Mouse (Mus musculus) granulocyte monocyte progenitor cell, adult 5-6 weeks (primary cell): ENCODE measurements around the gene Strn4. TPM values are rescaled to one million over a fixed set of nuclear protein-coding genes. Genes with fewer than 3 reads are reported as not detected.
A peak's percentile ranks its signal among the peaks of the same experiment; 100 is the strongest.

Experiments used
- ATAC-seq: replicated peaks from 2 replicates; pipeline ENCODE4 v1.8.0; 2016; ENCODE audit warnings: mild to moderate bottlenecking, moderate TSS enrichment, inconsistent platforms; ENCODE audit not compliant: poor library complexity, severe bottlenecking
- total RNA-seq, 2 experiments: library from RNA; stranded (forward) in 1 of 2; stranded (reverse) in 1 of 2; fragments of 200-712, 200-1000 nt in 1 of 2; fragments of >200 nt in 1 of 2; fragmentation: Nextera tagmentation in 1 of 2; gene quantifications; 2 replicates each; pipeline ENCODE4 v1.2.3; 2014 to 2017

The Strn4 gene
- total RNA-seq (2014; fragmentation: Nextera tagmentation) (36.8 and 50.4 TPM in 2 replicates), total RNA-seq (2017) (47.0 and 63.5 TPM in 2 replicates)

DNA sequence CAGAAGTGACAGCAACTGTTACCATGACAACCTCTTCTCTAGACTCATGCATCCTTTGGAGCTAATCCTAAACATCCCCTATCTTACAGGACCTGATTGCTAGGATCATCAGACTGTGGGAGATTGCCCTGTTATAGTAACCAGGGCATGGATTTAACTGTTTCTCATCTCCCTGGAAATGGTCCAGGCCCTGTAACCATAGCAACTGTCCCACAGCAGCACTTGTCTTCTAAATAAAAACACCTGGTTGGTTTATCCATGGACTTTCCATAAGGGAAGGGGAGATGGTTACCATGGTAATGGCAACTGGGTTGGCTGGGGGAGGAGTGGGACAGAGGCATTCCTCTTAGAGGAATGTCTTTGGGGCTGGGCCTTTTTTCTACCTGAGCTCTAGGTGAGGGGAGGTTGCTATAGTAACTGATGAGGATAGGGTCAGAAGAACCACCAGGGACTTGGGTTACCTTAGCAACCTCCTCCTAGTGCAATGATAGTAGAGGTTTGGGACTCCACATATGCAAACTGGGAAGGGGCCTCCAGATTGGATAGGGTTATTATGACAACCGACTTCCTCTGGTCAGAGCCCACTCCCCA lies at the start of gene Strn4:
TSS of gene Strn4 (plus strand) at position 539 of the 591 bp plus-strand sequence.
- no peak for ATAC-seq

GRCm38 (mm10) chr7:16766443-16766842 lies 49.2 kb upstream of the Strn4 start:
- ATAC-seq = no peak

GRCm38 (mm10) chr7:16775888-16776287 lies 39.8 kb upstream of the Strn4 start:
- no peak for ATAC-seq

GRCm38 (mm10) chr7:16780076-16780475 lies 35.6 kb upstream of the Strn4 start:
- no peak for ATAC-seq

- peak; percentile 81 for ATAC-seq
Observed at GRCm38 (mm10) chr7:16780825-16781554, 34.7 kb upstream of the Strn4 start, which contains the start of gene Slc1a5. Gene Slc1a5 (plus strand): TSS chr7:16781340.

- ATAC-seq = no peak
Observed at GRCm38 (mm10) chr7:16781555-16781815, 34.2 kb upstream of the Strn4 start.

DNA sequence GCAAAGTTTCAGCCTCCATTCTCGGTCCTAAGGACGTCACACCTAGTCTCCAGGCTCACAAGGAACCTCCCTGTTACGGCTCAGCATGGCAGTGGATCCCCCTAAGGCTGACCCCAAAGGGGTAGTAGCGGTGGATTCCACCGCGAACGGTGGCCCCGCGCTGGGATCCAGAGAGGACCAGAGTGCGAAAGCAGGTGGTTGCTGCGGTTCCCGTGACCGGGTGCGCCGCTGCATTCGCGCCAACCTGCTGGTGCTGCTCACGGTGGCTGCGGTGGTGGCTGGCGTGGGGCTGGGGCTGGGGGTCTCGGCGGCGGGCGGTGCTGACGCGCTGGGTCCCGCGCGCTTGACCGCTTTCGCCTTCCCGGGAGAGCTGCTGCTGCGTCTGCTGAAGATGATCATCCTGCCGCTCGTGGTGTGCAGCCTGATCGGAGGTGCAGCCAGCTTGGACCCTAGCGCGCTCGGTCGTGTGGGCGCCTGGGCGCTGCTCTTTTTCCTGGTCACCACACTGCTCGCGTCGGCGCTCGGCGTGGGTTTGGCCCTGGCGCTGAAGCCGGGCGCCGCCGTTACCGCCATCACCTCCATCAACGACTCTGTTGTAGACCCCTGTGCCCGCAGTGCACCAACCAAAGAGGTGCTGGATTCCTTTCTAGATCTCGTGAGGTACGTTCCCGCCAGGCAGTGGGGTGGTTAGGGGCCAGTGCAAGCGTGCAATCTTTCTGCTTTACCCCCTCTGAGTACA lies 33.7 kb upstream of the Strn4 start:
- ATAC-seq = peak; percentile 5

GRCm38 (mm10) chr7:16782555-16783125 lies 33.0 kb upstream of the Strn4 start:
- ATAC-seq = peak; percentile 18

DNA sequence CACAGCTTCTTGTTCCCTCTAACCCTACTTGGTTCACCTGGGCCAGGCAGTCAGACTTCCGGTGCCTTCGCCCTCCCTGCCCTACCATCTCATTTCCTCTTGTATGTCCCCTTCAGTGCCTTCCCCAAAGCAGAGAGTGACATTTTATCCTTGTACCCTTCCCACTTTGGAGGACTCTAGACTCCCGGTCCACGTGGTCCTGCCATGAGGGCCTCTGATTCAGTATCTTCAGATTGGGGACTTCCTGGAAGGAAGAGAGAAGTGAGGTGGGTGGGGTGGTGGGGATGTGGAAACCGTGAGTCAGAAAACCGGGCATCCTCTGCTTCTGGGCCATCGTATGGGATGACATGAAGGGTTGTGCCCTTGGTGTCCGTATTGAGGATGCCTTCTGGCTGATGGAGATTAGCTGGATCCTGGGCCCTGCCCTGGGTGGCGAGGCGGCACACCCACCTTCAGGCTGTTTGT lies 32.4 kb upstream of the Strn4 start:
- peak; percentile 49 for ATAC-seq

DNA sequence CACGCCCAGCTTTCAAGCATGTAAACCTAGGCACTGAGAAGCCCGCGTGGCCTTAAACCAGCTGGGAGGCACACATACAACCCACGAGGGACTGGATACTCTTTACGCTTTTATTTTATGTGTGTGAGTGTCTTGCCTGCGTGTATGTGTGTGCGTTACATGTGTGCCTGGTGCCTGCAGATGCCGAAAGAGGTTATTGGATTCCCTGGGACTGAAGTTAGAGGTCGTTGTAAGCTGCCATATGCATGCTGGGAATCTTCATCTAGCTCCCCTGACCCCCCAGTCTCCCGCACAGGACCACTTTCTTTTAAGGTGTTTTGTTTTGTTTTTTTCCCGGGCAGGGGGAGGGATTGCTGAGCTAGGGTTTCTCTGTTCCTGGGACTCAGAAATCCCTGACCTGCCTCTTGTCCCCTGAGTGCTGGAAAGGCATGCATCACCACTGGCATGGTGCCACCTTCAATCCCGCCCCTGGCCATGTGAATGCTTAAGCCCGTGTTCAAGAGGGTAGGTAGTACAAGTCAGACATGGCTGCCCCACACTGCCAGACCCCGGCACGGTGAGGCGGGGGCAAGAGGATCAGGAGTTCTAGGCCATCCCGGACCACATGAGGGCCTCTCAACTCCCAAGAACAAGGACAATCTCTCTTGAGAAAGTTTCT lies 31.8 kb upstream of the Strn4 start:
- no peak for ATAC-seq

GRCm38 (mm10) chr7:16784498-16784976 lies 31.2 kb upstream of the Strn4 start:
- 0 out of 2 replicates have a peak, but pooled peaks have one; percentile 4 for ATAC-seq

- no peak for ATAC-seq
Observed at GRCm38 (mm10) chr7:16785541-16786083, 30.1 kb upstream of the Strn4 start.

- ATAC-seq = no peak
Observed at GRCm38 (mm10) chr7:16792316-16792715, 23.4 kb upstream of the Strn4 start.

DNA sequence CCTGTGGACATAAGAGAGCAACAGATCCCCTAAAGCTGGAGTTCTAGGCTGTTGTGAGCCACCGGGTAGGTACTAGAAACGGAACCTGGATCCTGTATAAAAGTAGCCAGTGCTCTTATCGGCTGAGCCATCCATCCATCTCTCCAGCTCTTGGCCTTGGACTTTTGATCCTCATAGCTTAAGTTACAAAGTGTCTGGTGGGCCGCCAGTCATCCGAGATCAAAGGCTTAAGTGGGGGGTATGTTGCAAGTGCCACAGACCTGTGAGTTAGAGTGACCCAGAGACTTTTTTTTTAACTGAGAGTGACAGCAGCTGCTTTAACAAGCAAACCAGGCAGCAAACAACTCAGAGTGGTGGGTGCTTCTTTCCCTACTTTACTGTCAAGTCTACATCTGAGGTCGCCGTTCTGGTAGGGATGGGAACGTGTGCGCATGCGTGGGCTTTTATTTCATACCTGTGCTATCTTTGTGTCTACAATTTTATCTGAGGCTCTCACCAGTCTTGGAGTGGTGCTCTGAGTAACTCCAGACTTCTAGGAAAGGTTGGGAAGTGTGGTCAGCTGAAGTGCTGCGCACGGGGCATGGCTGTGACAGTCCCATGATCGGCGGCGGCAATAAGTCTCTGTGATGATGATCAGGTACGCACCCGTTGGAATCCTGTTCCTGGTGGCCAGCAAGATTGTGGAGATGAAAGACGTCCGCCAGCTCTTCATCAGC lies 22.5 kb upstream of the Strn4 start:
- no peak for ATAC-seq

DNA sequence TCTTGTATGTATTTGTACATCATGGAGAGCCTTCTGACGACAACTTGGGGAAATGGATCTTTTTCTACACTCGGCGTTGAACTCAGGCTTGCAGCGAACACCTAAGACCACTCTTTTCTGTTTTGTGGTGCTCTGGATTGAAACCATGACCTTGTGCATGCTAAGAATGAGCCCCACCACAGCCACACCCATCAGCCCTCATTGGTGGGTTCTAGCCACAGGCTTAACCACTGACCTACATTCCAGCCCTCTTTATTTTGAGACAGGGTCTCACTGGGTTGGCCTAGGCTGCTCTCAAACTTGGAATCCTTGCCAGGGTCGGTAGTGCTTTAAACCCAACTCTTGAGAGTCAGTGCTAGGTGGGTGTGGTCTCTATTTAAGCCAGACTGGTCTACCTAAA lies 20.8 kb upstream of the Strn4 start:
- no peak for ATAC-seq

GRCm38 (mm10) chr7:16804409-16805028 lies 11.2 kb upstream of the Strn4 start:
- ATAC-seq = peak; percentile 56; the same call in 1 of the 2 replicates

DNA sequence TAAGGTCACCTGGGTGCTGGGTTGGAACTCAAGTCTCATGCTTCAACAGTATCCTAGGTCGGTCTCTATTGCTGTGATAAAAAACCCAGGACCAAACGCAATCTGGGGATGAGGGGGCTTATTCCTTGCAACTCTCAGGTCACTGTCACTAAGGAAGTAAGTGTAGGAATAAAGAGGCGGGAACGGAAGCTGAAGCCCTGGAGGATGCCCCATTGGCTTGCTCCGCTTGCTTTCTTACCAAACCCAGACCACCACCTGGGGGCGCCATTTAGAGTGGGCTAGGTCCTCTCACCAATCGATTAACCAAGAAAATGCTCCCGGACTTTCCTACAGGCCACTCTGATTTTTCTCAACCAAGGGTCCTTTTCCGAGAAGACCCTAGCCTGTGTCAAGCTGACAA lies 7.8 kb upstream of the Strn4 start:
- peak; percentile 51 for ATAC-seq

- ATAC-seq = no peak
Observed at GRCm38 (mm10) chr7:16808647-16809046, 7.0 kb upstream of the Strn4 start.

- peak; percentile 58 for ATAC-seq
Observed at GRCm38 (mm10) chr7:16809739-16810138, 6.0 kb upstream of the Strn4 start.
